Mouse (Mus musculus) small intestine, adult 2 months (tissue): ENCODE measurements around the gene Ubqln4.

Experiments
- CTCF ChIP-seq: fragments of 200-500 bp; IDR thresholded peaks from 2 replicates; pipeline ENCODE4 v1.5.1; 2012; ENCODE audit warnings: low read depth, mild to moderate bottlenecking, control low read depth, inconsistent platforms, low read length, moderate library complexity, mixed read lengths; ENCODE audit not compliant: insufficient replicate concordance, insufficient read length; ENCODE audit errors: extremely low read depth
- POLR2A ChIP-seq: fragments of 200-500 bp; IDR thresholded peaks from 2 replicates; pipeline ENCODE4 v1.6.1; 2012; ENCODE audit warnings: low read depth, mild to moderate bottlenecking, control low read depth, inconsistent platforms, low read length, moderate library complexity

GRCm38 (mm10) chr3:88539397-88539796, 14.2 kb upstream of the Ubqln4 start:
- no peak for TF ChIP-seq CTCF
- no peak for TF ChIP-seq POLR2A
